Mouse (Mus musculus) CH12.LX (cell line): ENCODE measurements around the gene Triml2. TPM values are rescaled to one million over a fixed set of nuclear protein-coding genes. Genes with fewer than 3 reads are reported as not detected.

ENCODE experiments used
- DNase-seq: peaks from one replicate; pipeline ENCODE4 v3.0.0-alpha.2; 2013; ENCODE audit errors: extremely low read depth
- H3K27ac ChIP-seq: 2 replicates; pipeline ENCODE4 v1.5.1; 2012; ENCODE audit warnings: low read depth, mild to moderate bottlenecking, control low read depth, moderate library complexity; ENCODE audit not compliant: insufficient read depth
- H3K27me3 ChIP-seq: replicated peaks from 2 replicates; pipeline ENCODE3; 2012; ENCODE audit warnings: inconsistent platforms
- H3K36me3 ChIP-seq, 2 experiments: replicated peaks in 1 of 2; 2 replicates each; pipeline versions ENCODE3 to v1.6.1; 2012; ENCODE audit warnings: inconsistent platforms in 1 of 2, low read length in 1 of 2, mild to moderate bottlenecking in 1 of 2, mixed read lengths in 1 of 2, moderate library complexity in 1 of 2; ENCODE audit not compliant: control insufficient read depth in 1 of 2, insufficient read depth in 1 of 2
- H3K4me1 ChIP-seq, 2 experiments: 2 replicates each; pipeline ENCODE4 v1.6.1; 2012; ENCODE audit warnings: inconsistent platforms in 1 of 2, moderate library complexity in 1 of 2; ENCODE audit not compliant: insufficient read depth in 2 of 2, control insufficient read depth in 1 of 2
- H3K4me2 ChIP-seq: 2 replicates; pipeline ENCODE4 v1.6.1; 2012; ENCODE audit warnings: low read depth, mild to moderate bottlenecking, control low read depth; ENCODE audit not compliant: poor library complexity, insufficient read depth, severe bottlenecking
- H3K4me3 ChIP-seq, 3 experiments: fragments of 150-350 bp in 1 of 3; sonication (generic) in 1 of 3; replicated peaks in 1 of 3; 2 replicates each; pipeline versions ENCODE3 to v1.5.1; 2011 to 2012; ENCODE audit warnings: low read depth in 2 of 3, low read length in 2 of 3, mild to moderate bottlenecking in 2 of 3, moderate library complexity in 2 of 3, control low read depth in 1 of 3, improper control_type of control experiment in 1 of 3, inconsistent platforms in 1 of 3, mixed read lengths in 1 of 3; ENCODE audit not compliant: poor library complexity in 1 of 3
- H3K79me2 ChIP-seq: replicated peaks from 2 replicates; pipeline ENCODE4 v1.6.1; 2012; ENCODE audit warnings: mild to moderate bottlenecking, moderate library complexity; ENCODE audit not compliant: control insufficient read depth, poor library complexity, insufficient read depth, severe bottlenecking; ENCODE audit errors: extremely low read depth
- H3K9ac ChIP-seq: 2 replicates; pipeline ENCODE4 v1.6.1; 2012; ENCODE audit warnings: low read depth, mild to moderate bottlenecking, control low read depth, moderate library complexity; ENCODE audit not compliant: insufficient read depth
- H3K9me3 ChIP-seq: replicated peaks from 2 replicates; pipeline ENCODE3; 2012; ENCODE audit warnings: low read length, inconsistent platforms, mixed read lengths
- CHD2 ChIP-seq: IDR thresholded peaks from 2 replicates; pipeline ENCODE4 v1.6.1; 2011; ENCODE audit warnings: low read length, improper control_type of control experiment
- CTCF ChIP-seq, 2 experiments: IDR thresholded peaks in 1 of 2; conservative IDR thresholded peaks in 1 of 2; 2 replicates each; pipeline ENCODE4 v1.5.1; 2011 to 2012; ENCODE audit warnings: low read depth in 2 of 2, low read length in 2 of 2, improper control_type of control experiment in 1 of 2, inconsistent platforms in 1 of 2, mild to moderate bottlenecking in 1 of 2, moderate library complexity in 1 of 2
- EP300 ChIP-seq: IDR thresholded peaks from 2 replicates; pipeline ENCODE4 v1.6.1; 2011; ENCODE audit warnings: low read length, improper control_type of control experiment
- ETS1 ChIP-seq: conservative IDR thresholded peaks from 2 replicates; pipeline ENCODE4 v1.6.1; 2012; ENCODE audit warnings: low read depth, mild to moderate bottlenecking, inconsistent platforms, low read length, improper control_type of control experiment, moderate library complexity
- HCFC1 ChIP-seq: IDR thresholded peaks from 2 replicates; pipeline ENCODE4 v1.6.1; 2012; ENCODE audit warnings: low read depth, mild to moderate bottlenecking, inconsistent platforms, low read length, improper control_type of control experiment
- IRF4 ChIP-seq: IDR thresholded peaks from 2 replicates; pipeline ENCODE4 v1.6.1; 2014; ENCODE audit warnings: low read depth, mild to moderate bottlenecking, inconsistent platforms, low read length, improper control_type of control experiment
- JUN ChIP-seq: IDR thresholded peaks from 2 replicates; pipeline ENCODE4 v1.6.1; 2011; ENCODE audit warnings: low read depth, mild to moderate bottlenecking, low read length, improper control_type of control experiment, moderate library complexity; ENCODE audit not compliant: insufficient read depth
- KAT2A ChIP-seq: IDR thresholded peaks from 2 replicates; pipeline ENCODE4 v1.6.1; 2012; ENCODE audit warnings: low read length, improper control_type of control experiment, inconsistent platforms; ENCODE audit not compliant: insufficient replicate concordance
- MAZ ChIP-seq: IDR thresholded peaks from 2 replicates; pipeline ENCODE4 v1.6.1; 2012; ENCODE audit warnings: low read depth, mild to moderate bottlenecking, inconsistent platforms, low read length, improper control_type of control experiment, moderate library complexity
- MXI1 ChIP-seq: IDR thresholded peaks from 2 replicates; pipeline ENCODE4 v1.6.1; 2011; ENCODE audit warnings: mild to moderate bottlenecking, low read depth, low read length, improper control_type of control experiment
- MYC ChIP-seq: IDR thresholded peaks from 2 replicates; pipeline ENCODE4 v1.6.1; 2011; ENCODE audit warnings: low read depth, mild to moderate bottlenecking, improper control_type of control experiment, low read length
- NRF1 ChIP-seq: IDR thresholded peaks from 2 replicates; pipeline ENCODE4 v1.6.1; 2014; ENCODE audit warnings: low read depth, mild to moderate bottlenecking, inconsistent platforms, low read length, improper control_type of control experiment, moderate library complexity
- PAX5 ChIP-seq: IDR thresholded peaks from 2 replicates; pipeline ENCODE4 v1.6.1; 2012; ENCODE audit warnings: low read length, inconsistent platforms, mixed read lengths
- POLR2A ChIP-seq: IDR thresholded peaks from 2 replicates; pipeline ENCODE4 v1.6.1; 2011; ENCODE audit warnings: low read depth, mild to moderate bottlenecking, improper control_type of control experiment, low read length
- POLR2AphosphoS2 ChIP-seq: IDR thresholded peaks from 2 replicates; pipeline ENCODE4 v1.6.1; 2011; ENCODE audit warnings: low read depth, low read length, improper control_type of control experiment
- SIN3A ChIP-seq: IDR thresholded peaks from 2 replicates; pipeline ENCODE4 v1.6.1; 2012; ENCODE audit warnings: low read length, improper control_type of control experiment, inconsistent platforms
- TCF12 ChIP-seq: IDR thresholded peaks from 2 replicates; pipeline ENCODE4 v1.6.1; 2014; ENCODE audit warnings: low read depth, mild to moderate bottlenecking, inconsistent platforms, low read length, improper control_type of control experiment
- USF2 ChIP-seq: conservative IDR thresholded peaks from 2 replicates; pipeline ENCODE4 v1.6.1; 2011; ENCODE audit warnings: low read depth, low read length, improper control_type of control experiment
- ZNF384 ChIP-seq: IDR thresholded peaks from 2 replicates; pipeline ENCODE4 v1.6.1; 2012; ENCODE audit warnings: low read depth, low read length, improper control_type of control experiment, inconsistent platforms
- dilution Hi-C: fragments of 300-500 bp; cut with MboI; formaldehyde crosslinking; loops from 2 replicates; pipeline ENCODE4 v1.14.3; 2020; ENCODE audit warnings: low sequenced_read_pairs; ENCODE audit not compliant: extremely low pct_unique_long_range_greater_than_20kb, extremely low pct_ligation_motif_present
- in situ Hi-C: fragments of 300-500 bp; cut with MboI; formaldehyde crosslinking; loops from 3 replicates; pipeline ENCODE4 v1.14.3; 2019; ENCODE audit warnings: low sequenced_read_pairs, low pct_ligation_motif_present, low pct_unique_long_range_greater_than_20kb, mixed read lengths
- polyA plus RNA-seq: library from polyadenylated mRNA; unstranded; fragments of >175 nt; gene quantifications from 2 replicates; pipeline ENCODE4 v1.2.1, GENCODE M21; 2012; ENCODE audit warnings: low read depth; ENCODE audit not compliant: insufficient read length
- total RNA-seq, 2 experiments: library from RNA; depleted of rRNA; stranded (reverse); fragments of 300-350 nt in 1 of 2; fragments of >200 nt in 1 of 2; gene quantifications; 2 replicates each; pipeline ENCODE4 v1.2.3; 2012 to 2014

Triml2 gene
- total and polyA plus RNA-seq, 3 experiments: not detected

DNA sequence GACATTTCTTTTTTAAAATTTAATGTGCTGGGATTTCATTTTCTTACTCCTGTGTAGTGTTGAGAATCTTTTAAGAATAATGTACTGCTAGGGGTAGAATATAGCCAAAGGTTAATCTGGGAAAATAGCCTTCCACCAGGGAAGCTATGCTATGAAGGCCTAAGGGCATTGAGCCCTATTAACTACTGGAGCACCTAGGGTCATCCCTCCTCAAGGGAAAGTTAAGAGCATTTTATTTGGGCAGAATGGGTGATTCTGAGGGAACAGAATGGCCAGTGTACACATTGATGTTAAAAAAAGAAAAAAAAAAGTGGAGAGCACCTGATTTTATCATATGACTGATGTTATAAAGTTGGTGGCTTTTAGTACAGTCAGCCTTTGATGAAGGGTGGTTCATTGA lies 35.2 kb downstream of the Triml2 start:
- H3K4me2 ChIP-seq: no peak overlapping the region
- H3K4me3 ChIP-seq: no peak overlapping the region
- H3K9me3 ChIP-seq: peaks cover 39% of the 10 kb centered on the region
- H3K4me1 ChIP-seq: no peaks in the 10 kb centered on the region
- H3K9ac ChIP-seq: no peak overlapping the region
- in situ Hi-C loops: no loop called here
- no peak for DNase-seq
- H3K27ac ChIP-seq: no peak overlapping the region
- no peaks in the 10 kb centered on the region for H3K36me3 ChIP-seq
- H3K79me2 ChIP-seq: no peaks in the 10 kb centered on the region
- dilution Hi-C loops: no loop called here
- H3K27me3 ChIP-seq: no peaks in the 10 kb centered on the region
- TF ChIP-seq POLR2AphosphoS2 (no peak), POLR2A (no peak), HCFC1 (no peak), NRF1 (no peak), SIN3A (no peak), EP300 (no peak), TCF12 (no peak), MYC (no peak), CTCF (conservative IDR thresholded peaks at IDR 0.05 in 1 of 2, IDR thresholded peaks at IDR 0.05 in 1 of 2; ENCODE audit: low read depth in 2 of 2, low read length in 2 of 2) (no peak), MAZ (no peak), IRF4 (no peak), JUN (no peak), KAT2A (no peak), USF2 (no peak)

DNA sequence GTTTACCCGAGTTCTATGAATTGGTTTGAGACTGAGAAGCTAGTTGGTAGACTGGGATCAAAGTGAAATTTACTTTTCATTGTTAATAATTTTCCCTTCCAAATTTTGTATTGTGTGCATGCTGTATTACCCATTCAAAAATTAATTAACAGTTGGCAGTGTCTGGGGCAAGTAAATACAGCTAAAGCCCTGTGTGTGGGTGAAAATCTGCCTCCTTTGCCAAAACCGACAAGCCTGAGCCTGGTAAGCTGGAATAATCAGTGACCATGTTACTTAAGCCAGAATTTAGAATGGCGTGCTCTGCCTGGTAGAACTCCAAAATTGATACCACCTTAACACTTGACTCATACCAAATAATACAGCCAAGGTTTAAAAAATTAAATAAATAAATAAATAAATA lies 63.0 kb downstream of the Triml2 start:
- Histone ChIP-seq H3K4me1 (no peaks in the 10 kb centered on the region), H3K9me3 (peaks cover 24% of the 10 kb centered on the region), H3K27ac (no peak overlapping the region), H3K79me2 (no peaks in the 10 kb centered on the region), H3K4me3 (no peak overlapping the region), H3K4me2 (no peak overlapping the region), H3K36me3 (no peaks in the 10 kb centered on the region), H3K27me3 (no peaks in the 10 kb centered on the region), H3K9ac (no peak overlapping the region)
- DNase-seq: no peak
- in situ Hi-C loops: no loop called here
- dilution Hi-C loops: no loop called here
- no peak for TF ChIP-seq PAX5
- no peak for TF ChIP-seq CHD2
- no peak for TF ChIP-seq ZNF384
- no peak for TF ChIP-seq ETS1
- TF ChIP-seq CTCF (conservative IDR thresholded peaks at IDR 0.05 in 1 of 2, IDR thresholded peaks at IDR 0.05 in 1 of 2; ENCODE audit: low read depth in 2 of 2, low read length in 2 of 2): no peak
- TF ChIP-seq USF2: no peak
- no peak for TF ChIP-seq MXI1

Other genes with a start within 250 kb of the Triml2 start
- not detected in 2 replicates for gene Triml1, start 39.1 kb upstream of the Triml2 start, total RNA-seq (2012; rRNA removed)
- not detected in 2 replicates for gene Triml1, start 39.1 kb upstream of the Triml2 start, total RNA-seq (2014; rRNA removed)
- gene Triml1, start 39.1 kb upstream of the Triml2 start, polyA plus RNA-seq: not detected in 2 replicates
- gene Zfp42, start 126.4 kb downstream of the Triml2 start, total RNA-seq (2012; rRNA removed): not detected in 2 replicates
- gene Zfp42, start 126.4 kb downstream of the Triml2 start, total RNA-seq (2014; rRNA removed): not detected in 2 replicates
- not detected in 2 replicates for gene Zfp42, start 126.4 kb downstream of the Triml2 start, polyA plus RNA-seq